Mouse (Mus musculus) lung, embryonic 14.5 days (tissue): ENCODE results near the gene Ltbp4. TPM values are rescaled to one million over a fixed set of nuclear protein-coding genes. Genes with fewer than 3 reads are reported as not detected.
A peak's percentile ranks its signal among the peaks of the same experiment; 100 is the strongest.

Experiments used
- ATAC-seq: fragments of 200-750 bp; cut with Nextera tagmentation; 2 replicates; pipeline ENCODE4 v1.8.0; 2017; ENCODE audit warnings: mild to moderate bottlenecking, moderate TSS enrichment, moderate library complexity; ENCODE audit not compliant: insufficient read depth
- DNase-seq: peaks from one replicate; pipeline ENCODE4 v3.0.0-alpha.2; 2015
- H3K27ac ChIP-seq: fragments of 300-500 bp; sonication (generic); 2 replicates; pipeline ENCODE4 v1.5.1; 2014; ENCODE audit warnings: low read depth, mild to moderate bottlenecking, moderate library complexity
- H3K27me3 ChIP-seq: fragments of 300-500 bp; sonication (generic); 2 replicates; pipeline ENCODE4 v1.6.1; 2014; ENCODE audit warnings: low read length, control low read depth; ENCODE audit not compliant: insufficient read depth
- H3K36me3 ChIP-seq: fragments of 300-500 bp; sonication (generic); 2 replicates; pipeline ENCODE4 v1.6.1; 2014; ENCODE audit warnings: control low read depth; ENCODE audit not compliant: insufficient read depth
- H3K4me1 ChIP-seq: fragments of 300-500 bp; sonication (generic); 2 replicates; pipeline ENCODE4 v1.6.1; 2014; ENCODE audit warnings: antibody characterized with exemption, control low read depth; ENCODE audit not compliant: insufficient read depth
- H3K4me2 ChIP-seq: fragments of 300-500 bp; sonication (generic); 2 replicates; pipeline ENCODE4 v1.6.1; 2014; ENCODE audit warnings: mild to moderate bottlenecking
- H3K4me3 ChIP-seq: fragments of 300-500 bp; sonication (generic); 2 replicates; pipeline ENCODE4 v1.5.1; 2014; ENCODE audit warnings: low read depth, low read length
- H3K9ac ChIP-seq: fragments of 300-500 bp; sonication (generic); 2 replicates; pipeline ENCODE4 v1.6.1; 2014
- H3K9me3 ChIP-seq: fragments of 300-500 bp; sonication (generic); 2 replicates; pipeline ENCODE4 v1.6.1; 2016; ENCODE audit warnings: low read depth, low read length, control low read depth
- CTCF ChIP-seq: IDR thresholded peaks from 2 replicates; pipeline ENCODE4 v1.5.1; 2016; ENCODE audit warnings: antibody characterized with exemption, low read depth
- WGBS: fragments of 180-500 bp; shearing (Covaris S2); extraction: QIAGEN DNeasy Blood & Tissue Kit; methylation state at CpG from one replicate; pipeline ENCODE4 v1.1.7; 2014; 5-methylcytosine and 5-hydroxymethylcytosine counted together
- polyA plus RNA-seq: library from polyadenylated mRNA; unstranded; fragments of >200 nt; fragmentation: Nextera tagmentation; extraction: Ambion mirVana; gene quantifications from 2 replicates; pipeline ENCODE4 v1.2.1, GENCODE M21; 2014

The Ltbp4 gene
- polyA plus RNA-seq, 1 experiment from 2014 or later, result 86.0 TPM

DNA sequence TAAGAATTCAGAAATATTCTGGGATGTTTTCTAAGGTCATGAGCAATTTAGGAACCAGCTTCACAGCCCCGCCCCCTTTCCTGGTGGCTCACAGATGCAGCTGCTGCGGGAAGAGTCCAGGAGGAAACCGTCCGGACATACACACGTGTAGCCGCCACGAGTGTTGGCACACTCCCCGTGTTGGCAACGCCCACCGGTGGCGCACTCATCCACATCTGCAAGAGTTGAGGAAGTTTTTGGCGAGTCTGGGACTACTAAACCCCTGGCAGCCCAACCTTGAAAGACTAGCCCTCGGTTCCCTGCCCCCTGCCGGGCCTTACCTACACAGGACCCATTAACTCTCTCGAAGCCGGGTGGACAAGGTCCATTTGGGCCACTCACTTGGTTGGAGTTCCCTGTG, 8.8 kb downstream of the Ltbp4 start:
- peaks cover 53% of the 10 kb centered on the region for H3K27me3 ChIP-seq
- no peak overlapping the region for H3K4me3 ChIP-seq
- no peaks in the 10 kb centered on the region for H3K9me3 ChIP-seq
- peaks cover 22% of the 10 kb centered on the region; the same call in 1 of the 2 replicates for H3K36me3 ChIP-seq
- peaks cover 20% of the 10 kb centered on the region; the same call in 1 of the 2 replicates for H3K4me1 ChIP-seq
- WGBS, result 28% methylated on average over 16 of the region's 16 CpGs
- H3K4me2 ChIP-seq, result no peak overlapping the region
- H3K9ac ChIP-seq, result no peak overlapping the region
- ATAC-seq (no peak), DNase-seq (no peak)
- no peak overlapping the region for H3K27ac ChIP-seq
- TF ChIP-seq CTCF, result no peak

DNA sequence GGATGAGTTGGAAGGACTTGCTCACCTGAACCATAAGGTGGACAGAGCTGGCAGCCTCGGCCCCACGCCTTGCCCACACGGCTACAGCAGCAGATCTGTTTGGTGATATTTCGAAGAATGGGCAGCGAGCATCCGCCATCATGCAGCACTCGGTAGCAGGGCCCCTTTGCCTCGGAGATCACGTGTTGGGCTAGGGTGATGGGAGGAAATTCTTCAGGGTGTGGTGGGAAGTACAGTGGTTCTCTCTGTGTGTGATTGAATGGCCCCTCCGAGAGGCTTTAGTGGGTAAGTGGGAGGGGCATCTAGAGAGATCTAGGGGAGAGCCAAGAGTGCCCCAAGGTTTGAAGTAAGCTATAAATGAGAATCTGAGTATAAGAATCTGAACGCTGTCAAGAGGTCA, 9.3 kb downstream of the Ltbp4 start:
- no peak for ATAC-seq
- no peak overlapping the region for H3K9ac ChIP-seq
- WGBS, result 77% methylated on average over 11 of the region's 11 CpGs
- H3K4me3 ChIP-seq, result no peak overlapping the region
- H3K36me3 ChIP-seq, result peaks cover 22% of the 10 kb centered on the region; the same call in 1 of the 2 replicates
- no peaks in the 10 kb centered on the region for H3K9me3 ChIP-seq
- no peak overlapping the region for H3K27ac ChIP-seq
- DNase-seq, result no peak
- no peak overlapping the region for H3K4me2 ChIP-seq
- no peak for TF ChIP-seq CTCF
- peaks cover 51% of the 10 kb centered on the region for H3K27me3 ChIP-seq
- H3K4me1 ChIP-seq, result peaks cover 20% of the 10 kb centered on the region; the same call in 1 of the 2 replicates

DNA sequence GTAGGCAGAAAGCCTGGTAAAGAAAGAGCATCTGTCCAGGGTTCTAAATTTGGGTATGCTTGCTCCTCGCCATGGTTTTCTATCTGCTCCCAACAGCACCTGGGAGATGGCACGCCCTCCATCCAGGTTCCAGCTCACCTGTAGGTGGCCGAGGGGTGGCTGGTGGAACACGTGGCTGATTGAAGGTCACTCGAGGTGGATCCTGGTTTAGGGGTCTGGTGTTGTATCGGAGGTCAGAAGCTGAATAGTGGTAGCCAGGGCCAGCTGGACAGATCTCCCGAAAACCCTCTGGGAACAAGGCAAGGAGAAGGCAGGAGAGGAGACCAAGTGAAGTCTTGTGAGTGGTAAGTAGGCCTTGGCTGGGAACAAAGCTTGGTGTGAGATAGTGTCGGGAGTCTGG, 10.0 kb downstream of the Ltbp4 start:
- 92% methylated on average over 8 of the region's 8 CpGs for WGBS
- no peak for DNase-seq
- no peaks in the 10 kb centered on the region for H3K9me3 ChIP-seq
- no peak overlapping the region for H3K27ac ChIP-seq
- H3K9ac ChIP-seq, result no peak overlapping the region
- no peak overlapping the region for H3K4me3 ChIP-seq
- peaks cover 23% of the 10 kb centered on the region; the same call in 1 of the 2 replicates for H3K36me3 ChIP-seq
- H3K27me3 ChIP-seq, result peaks cover 44% of the 10 kb centered on the region
- no peak for ATAC-seq
- no peak for TF ChIP-seq CTCF
- H3K4me1 ChIP-seq, result peaks cover 20% of the 10 kb centered on the region; the same call in 1 of the 2 replicates
- H3K4me2 ChIP-seq, result no peak overlapping the region

DNA sequence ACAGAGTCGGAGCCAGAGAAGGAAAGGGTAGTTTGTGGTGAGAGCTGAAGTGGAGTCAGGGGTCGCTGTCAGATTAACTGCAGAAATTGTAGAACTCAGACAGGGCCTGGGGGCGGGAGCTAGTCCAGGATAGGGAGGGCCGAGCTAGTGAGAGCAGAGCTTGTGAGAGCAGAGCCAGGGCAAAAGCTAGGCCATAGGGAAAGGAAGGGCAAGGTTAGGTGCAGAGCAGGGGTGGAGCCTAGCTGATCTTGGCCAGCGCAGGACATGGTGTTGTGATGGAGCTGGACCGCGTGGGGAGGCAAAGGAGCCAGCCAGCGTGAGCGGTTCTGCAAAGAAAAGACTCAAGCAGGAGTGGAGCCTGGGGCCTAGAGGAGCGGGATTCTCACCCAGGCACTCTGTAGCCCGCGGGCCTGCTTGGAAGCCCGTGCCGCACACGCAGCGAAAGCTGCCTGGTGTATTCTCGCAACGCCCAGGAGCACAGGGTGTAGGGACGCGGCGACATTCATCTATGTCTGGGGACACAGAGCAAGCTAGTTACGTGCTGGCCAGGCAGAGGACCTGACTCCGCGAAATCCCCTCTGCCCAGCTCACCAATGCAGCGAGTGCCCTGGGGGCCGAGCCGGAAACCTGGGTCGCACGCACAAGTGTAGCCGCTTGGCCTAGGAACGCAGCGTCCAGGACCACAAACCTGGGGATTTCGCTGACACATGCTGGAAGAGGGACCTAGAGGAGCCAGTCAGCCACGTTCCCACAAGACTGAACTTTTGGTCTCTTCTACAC, 11.2 kb downstream of the Ltbp4 start:
- WGBS, result 43% methylated on average over 34 of the region's 34 CpGs
- H3K4me1 ChIP-seq, result peaks cover 20% of the 10 kb centered on the region; the same call in 1 of the 2 replicates
- DNase-seq (no peak), ATAC-seq (peak; percentile 13; the same call in 1 of the 2 replicates)
- peaks cover 32% of the 10 kb centered on the region; the same call in 1 of the 2 replicates for H3K36me3 ChIP-seq
- no peak for TF ChIP-seq CTCF
- H3K9me3 ChIP-seq, result no peaks in the 10 kb centered on the region
- H3K9ac ChIP-seq, result peak overlapping the region; percentile 28; the same call in 1 of the 2 replicates
- peaks cover 36% of the 10 kb centered on the region for H3K27me3 ChIP-seq
- peak overlapping the region; percentile 55; the same call in 1 of the 2 replicates for H3K27ac ChIP-seq
- peak overlapping the region; percentile 57 for H3K4me2 ChIP-seq
- H3K4me3 ChIP-seq, result peak overlapping the region; percentile 23; the same call in 1 of the 2 replicates

GRCm38 (mm10) chr7:27325697-27326096, 11.8 kb downstream of the Ltbp4 start:
- no peak for TF ChIP-seq CTCF
- DNase-seq (peak; percentile 88), ATAC-seq (peak; percentile 74)
- peaks cover 37% of the 10 kb centered on the region for H3K36me3 ChIP-seq
- H3K4me3 ChIP-seq, result peak overlapping the region; percentile 23
- peak overlapping the region; percentile 28; the same call in 1 of the 2 replicates for H3K9ac ChIP-seq
- H3K27me3 ChIP-seq, result peaks cover 36% of the 10 kb centered on the region
- H3K27ac ChIP-seq, result peak overlapping the region; percentile 55
- peaks cover 20% of the 10 kb centered on the region; the same call in 1 of the 2 replicates for H3K4me1 ChIP-seq
- H3K4me2 ChIP-seq, result peak overlapping the region; percentile 57
- 4% methylated on average over 24 of the region's 24 CpGs for WGBS
- H3K9me3 ChIP-seq, result no peaks in the 10 kb centered on the region

- Histone ChIP-seq H3K4me1 (peaks cover 17% of the 10 kb centered on the region; the same call in 1 of the 2 replicates), H3K36me3 (peaks cover 37% of the 10 kb centered on the region), H3K9ac (no peak overlapping the region), H3K4me2 (peak overlapping the region; percentile 57), H3K4me3 (no peak overlapping the region; the same call in 1 of the 2 replicates), H3K27ac (no peak overlapping the region), H3K27me3 (peaks cover 32% of the 10 kb centered on the region), H3K9me3 (no peaks in the 10 kb centered on the region)
- no peak for DNase-seq
- no peak for ATAC-seq
- no peak for TF ChIP-seq CTCF
- 51% methylated on average over 19 of the region's 20 CpGs for WGBS
These were observed 12.6 kb downstream of the Ltbp4 start for GRCm38 (mm10) chr7:27324928-27325327.

DNA sequence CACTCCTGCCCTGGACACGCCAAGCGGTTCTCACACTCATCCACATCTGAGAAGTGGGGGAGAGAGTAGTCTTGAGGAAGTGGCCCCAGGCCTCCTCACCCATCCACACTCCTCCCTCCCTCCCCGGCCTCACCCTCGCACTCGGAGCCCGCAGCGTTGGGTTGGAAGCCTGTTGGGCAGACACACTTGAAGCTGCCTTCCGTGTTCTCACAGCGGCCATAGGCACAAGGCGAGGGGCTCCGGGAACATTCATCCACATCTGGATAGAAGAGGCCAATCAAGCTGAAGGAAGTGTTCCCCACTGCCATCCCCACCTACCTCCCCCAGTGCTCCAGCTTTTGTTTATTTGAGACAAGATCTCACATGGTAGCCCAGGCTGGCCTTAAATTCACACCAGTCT, 13.3 kb downstream of the Ltbp4 start:
- TF ChIP-seq CTCF, result no peak
- no peak overlapping the region for H3K9ac ChIP-seq
- no peak overlapping the region for H3K4me3 ChIP-seq
- peaks cover 13% of the 10 kb centered on the region; the same call in 1 of the 2 replicates for H3K4me1 ChIP-seq
- peaks cover 40% of the 10 kb centered on the region for H3K36me3 ChIP-seq
- H3K27ac ChIP-seq, result no peak overlapping the region
- H3K4me2 ChIP-seq, result no peak overlapping the region
- peaks cover 26% of the 10 kb centered on the region for H3K27me3 ChIP-seq
- DNase-seq (no peak), ATAC-seq (no peak)
- H3K9me3 ChIP-seq, result no peaks in the 10 kb centered on the region
- WGBS, result 98% methylated on average over 11 of the region's 11 CpGs
